Mouse (Mus musculus) neutrophil, adult 5-6 weeks (primary cell): ENCODE measurements around the gene Imp4. TPM values are rescaled to one million over a fixed set of nuclear protein-coding genes. Genes with fewer than 3 reads are reported as not detected.

Experiments used
- ATAC-seq: fragments of 151-379, 151-347 bp; 2 replicates; pipeline ENCODE4 v1.8.0; 2017; ENCODE audit warnings: mild to moderate bottlenecking, moderate TSS enrichment; ENCODE audit not compliant: insufficient number of reproducible peaks, poor library complexity, low FRiP score, severe bottlenecking; ENCODE audit errors: extremely low read depth
- total RNA-seq: library from RNA; stranded (forward); fragments of 200-1000 nt; gene quantifications from 2 replicates; pipeline ENCODE4 v1.2.3, GENCODE M21; 2017

The Imp4 gene
- total RNA-seq, 1 experiment from 2014 or later: 22.7 TPM

DNA sequence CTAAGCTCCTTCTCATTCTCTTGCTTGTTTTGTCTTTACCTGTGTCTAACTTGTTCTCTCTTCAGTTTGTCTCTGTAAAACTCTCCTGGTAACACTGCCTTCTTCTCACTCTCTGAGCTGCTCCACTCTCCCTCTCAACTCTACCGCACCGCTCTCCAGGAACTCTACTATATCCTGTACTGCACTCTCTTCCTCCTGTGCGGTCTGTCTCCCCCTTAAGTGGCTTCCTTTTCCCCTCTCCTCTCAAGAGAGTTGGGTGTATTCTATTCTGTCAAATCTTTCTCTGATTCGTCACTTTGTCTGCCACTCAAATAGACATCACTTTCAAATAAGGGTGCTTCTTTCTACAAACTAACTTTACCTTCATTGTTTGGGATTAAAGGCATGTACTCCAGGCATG lies 51.8 kb downstream of the Imp4 start:
- ATAC-seq: no peak

Other genes with a start within 250 kb of the Imp4 start
- gene Ccdc115, start 179 bp upstream of the Imp4 start, total RNA-seq: 22.7 and 25.4 TPM in 2 replicates
- gene Ptpn18, start 19.9 kb downstream of the Imp4 start, total RNA-seq: 262 and 311 TPM in 2 replicates
- gene Prss39, start 58.6 kb downstream of the Imp4 start, total RNA-seq: not detected in 2 replicates
- not detected in 2 replicates for gene Cfc1, start 95.8 kb downstream of the Imp4 start, total RNA-seq
- gene Prss40, start 121.1 kb downstream of the Imp4 start, total RNA-seq: not detected in 2 replicates
- not detected in 2 replicates for gene Amer3, start 139.8 kb downstream of the Imp4 start, total RNA-seq